ENCODE assay signal across 30 mouse cellular contexts in the genomic region with DNA sequence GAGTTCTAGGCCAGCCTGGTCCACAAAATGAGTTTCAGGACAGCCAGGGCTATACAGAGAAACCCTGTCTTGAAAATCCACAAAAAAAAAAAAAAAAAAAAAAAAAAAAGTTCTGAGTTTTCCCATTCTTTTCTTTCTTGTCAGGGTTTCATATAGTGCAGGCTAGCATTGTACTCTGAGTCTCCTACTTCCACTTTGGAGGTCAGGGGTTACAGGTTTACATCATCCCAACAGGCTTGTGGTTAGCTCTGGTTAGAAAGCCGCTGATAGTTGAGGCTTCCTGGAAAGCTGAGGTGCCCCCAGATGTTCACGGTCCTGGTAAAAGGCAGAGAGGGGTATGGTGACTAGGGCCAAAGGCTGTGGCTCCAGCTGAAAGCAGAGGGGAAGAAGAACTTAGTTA. TPM values are rescaled to one million over a fixed set of nuclear protein-coding genes. Genes with fewer than 3 reads are reported as not detected.
DNase-seq lines count a peak whose midpoint lies in the region; ATAC-seq lines count a peak whose summit lies in the region.
"Had no signal": no experiment of that assay in that cellular context is flagged by ENCODE, and none has a peak within 500 bp of the region (broad histone marks: within the 10 kb centered on the region; RNA-seq: fewer than 3 reads in every experiment).

No protein-coding gene starts in this region.

- peaks cover 4% of the 10 kb centered on the region; the same call in 1 of the 2 replicates for H3K27me3 ChIP-seq in liver, embryonic 12.5 days (replicated peaks)
- H3K27me3 ChIP-seq: CH12.LX; embryonic facial prominence, embryonic 13.5 days; forebrain, embryonic 12.5 days; forebrain, embryonic 15.5 days; heart, embryonic 13.5 days; hindbrain, embryonic 12.5 days; hindbrain, embryonic 15.5 days had no signal

- H3K9ac ChIP-seq in liver, embryonic 12.5 days = no peak overlapping the region
- H3K9ac ChIP-seq: embryonic facial prominence, embryonic 13.5 days; forebrain, embryonic 12.5 days; forebrain, embryonic 15.5 days; heart, embryonic 13.5 days; hindbrain, embryonic 12.5 days; hindbrain, embryonic 15.5 days had no signal

- peak; percentile 18 for DNase-seq in lung, postnatal 36 days
- no peak for DNase-seq in lung, postnatal 10 days
- peak; percentile 82 for DNase-seq in 416B (ENCODE audit: low read depth)
- no peak for DNase-seq in spleen, postnatal 36 days (ENCODE audit: low spot score in 2 of 2)
- DNase-seq: adrenal gland, adult 8-10 months; adrenal gland, postnatal 25 days; B cell, adult 2 months; cerebellum, adult 11-12 months; cerebellum, adult 8-10 months; cerebellum, postnatal 10 days; embryo, embryonic 11 days; gastrocnemius, postnatal 25 days; heart, adult 2 months; heart, postnatal 14 days; heart, postnatal 4 days had no signal

- ATAC-seq in common myeloid progenitor, adult 5-6 weeks (replicated peaks; ENCODE audit: low read depth, poor library complexity, severe bottlenecking) = peak; percentile 67
- ATAC-seq in megakaryocyte progenitor cell, adult 5-6 weeks (replicated peaks; ENCODE audit: poor library complexity) = peak; percentile 60
- no peak for ATAC-seq in liver, embryonic 12.5 days
- ATAC-seq: activated CD4-positive, CD25-positive, alpha-beta regulatory T cell, adult 4 months; forebrain, embryonic 15.5 days had no signal

- 15% methylated on average over 2 of the region's 2 CpGs for WGBS in liver, embryonic 12.5 days (ENCODE audit: insufficient replicate concordance)

- H3K4me2 ChIP-seq in liver, embryonic 12.5 days = no peak overlapping the region
- H3K4me2 ChIP-seq: embryonic facial prominence, embryonic 13.5 days; forebrain, embryonic 12.5 days; forebrain, embryonic 15.5 days; heart, embryonic 13.5 days; hindbrain, embryonic 12.5 days; hindbrain, embryonic 15.5 days had no signal

- no peak overlapping the region for H3K27ac ChIP-seq in liver, embryonic 12.5 days
- H3K27ac ChIP-seq: embryonic facial prominence, embryonic 10.5 days; embryonic facial prominence, embryonic 13.5 days; forebrain, embryonic 12.5 days; forebrain, embryonic 15.5 days; heart, adult 2 months; heart, embryonic 10.5 days; heart, embryonic 13.5 days; hindbrain, embryonic 12.5 days; hindbrain, embryonic 15.5 days had no signal

- H3K9me3 ChIP-seq in liver, embryonic 12.5 days (replicated peaks) = no peaks in the 10 kb centered on the region
- H3K9me3 ChIP-seq: embryonic facial prominence, embryonic 10.5 days; embryonic facial prominence, embryonic 13.5 days; forebrain, embryonic 12.5 days; forebrain, embryonic 15.5 days; heart, embryonic 10.5 days; heart, embryonic 13.5 days; hindbrain, embryonic 12.5 days; hindbrain, embryonic 15.5 days had no signal

- H3K4me3 ChIP-seq in liver, embryonic 12.5 days = no peak overlapping the region
- H3K4me3 ChIP-seq: embryonic facial prominence, embryonic 10.5 days; embryonic facial prominence, embryonic 13.5 days; erythroblast, embryonic 14.5 days; forebrain, embryonic 12.5 days; forebrain, embryonic 15.5 days; heart, adult 2 months; heart, embryonic 10.5 days; heart, embryonic 13.5 days; hindbrain, embryonic 12.5 days; hindbrain, embryonic 15.5 days had no signal

- no peaks in the 10 kb centered on the region for H3K36me3 ChIP-seq in liver, embryonic 12.5 days
- H3K36me3 ChIP-seq: embryonic facial prominence, embryonic 10.5 days; embryonic facial prominence, embryonic 13.5 days; forebrain, embryonic 12.5 days; forebrain, embryonic 15.5 days; heart, embryonic 10.5 days; heart, embryonic 13.5 days; hindbrain, embryonic 12.5 days; hindbrain, embryonic 15.5 days had no signal

- peaks cover 18% of the 10 kb centered on the region for H3K4me1 ChIP-seq in liver, embryonic 12.5 days

RNA-seq across cellular contexts. Expression of a gene that starts 21.9 kb away (rescaled TPM):
- total RNA-seq in common myeloid progenitor, adult 5-6 weeks (2017) = 20.1 and 30.2 TPM in 2 replicates
- 35.7 and 37.2 TPM in 2 replicates for total RNA-seq in megakaryocyte progenitor cell, adult 5-6 weeks (2015)
- 22.0 and 22.2 TPM in 2 replicates for total RNA-seq in megakaryocyte progenitor cell, adult 5-6 weeks (2017)
- polyA plus RNA-seq in liver, embryonic 12.5 days (2016; fragmentation: Nextera tagmentation; extraction: Ambion mirVana) = 18.5 and 20.0 TPM in 2 replicates

RNA-seq across cellular contexts. Expression of a gene that starts 22.0 kb away (rescaled TPM):
- total RNA-seq in common myeloid progenitor, adult 5-6 weeks (2017) = 19.7 and 30.4 TPM in 2 replicates
- total RNA-seq in megakaryocyte progenitor cell, adult 5-6 weeks (2015) = 8.2 and 12.0 TPM in 2 replicates
- 11.0 and 14.6 TPM in 2 replicates for total RNA-seq in megakaryocyte progenitor cell, adult 5-6 weeks (2017)
- 56.5 and 59.7 TPM in 2 replicates for polyA plus RNA-seq in liver, embryonic 12.5 days (2016; fragmentation: Nextera tagmentation; extraction: Ambion mirVana)

RNA-seq across cellular contexts. Expression of a gene that starts 24.9 kb away (rescaled TPM):
- total RNA-seq in common myeloid progenitor, adult 5-6 weeks (2017) = not detected in 2 replicates
- total RNA-seq in megakaryocyte progenitor cell, adult 5-6 weeks (2015) = not detected in 2 replicates
- not detected in 2 replicates for total RNA-seq in megakaryocyte progenitor cell, adult 5-6 weeks (2017)
- 0.06 and 0.08 TPM in 2 replicates for polyA plus RNA-seq in liver, embryonic 12.5 days (2016; fragmentation: Nextera tagmentation; extraction: Ambion mirVana)
- total RNA-seq: adrenal gland, postnatal 25 days; CH12.LX; gastrocnemius, postnatal 25 days; heart, adult 2 months; heart, postnatal 14 days; heart, postnatal 4 days had no signal
- polyA plus RNA-seq: embryonic facial prominence, embryonic 10.5 days; embryonic facial prominence, embryonic 13.5 days; erythroblast, embryonic 14.5 days; heart, adult 2 months; heart, embryonic 10.5 days; heart, embryonic 16.5 days; hindbrain, embryonic 12.5 days had no signal

RNA-seq across cellular contexts. Expression of a gene that starts 48.4 kb away (rescaled TPM):
- total RNA-seq in common myeloid progenitor, adult 5-6 weeks (2017) = 2.6 and 4.0 TPM in 2 replicates
- total RNA-seq in megakaryocyte progenitor cell, adult 5-6 weeks (2015) = 1.5 and 1.6 TPM in 2 replicates
- 1.7 and 2.7 TPM in 2 replicates for total RNA-seq in megakaryocyte progenitor cell, adult 5-6 weeks (2017)
- 2.8 and 3.0 TPM in 2 replicates for polyA plus RNA-seq in liver, embryonic 12.5 days (2016; fragmentation: Nextera tagmentation; extraction: Ambion mirVana)

Comparison
In these comparisons a context has a peak if more than half of its experiments do, and no peak if none do; other contexts are left out.
1. DNase-seq: peak in lung, postnatal 36 days (single experiment) and 416B (single experiment); none in lung, postnatal 10 days (single experiment) and spleen, postnatal 36 days (0 of 2).